Mouse (Mus musculus) thymus, postnatal 36 days (tissue): ENCODE data around the gene Irs3.

ENCODE experiments used
- DNase-seq, 2 experiments: peaks; one replicate each; pipeline ENCODE4 v3.0.0; 2022; ENCODE audit warnings: mixed read lengths in 2 of 2

The Irs3 gene

GRCm38 (mm10) chr5:137645652-137646091 is at the start of gene Irs3:
Irs3 (minus strand) TSS chr5:137645714.
- DNase-seq: no peak

DNA sequence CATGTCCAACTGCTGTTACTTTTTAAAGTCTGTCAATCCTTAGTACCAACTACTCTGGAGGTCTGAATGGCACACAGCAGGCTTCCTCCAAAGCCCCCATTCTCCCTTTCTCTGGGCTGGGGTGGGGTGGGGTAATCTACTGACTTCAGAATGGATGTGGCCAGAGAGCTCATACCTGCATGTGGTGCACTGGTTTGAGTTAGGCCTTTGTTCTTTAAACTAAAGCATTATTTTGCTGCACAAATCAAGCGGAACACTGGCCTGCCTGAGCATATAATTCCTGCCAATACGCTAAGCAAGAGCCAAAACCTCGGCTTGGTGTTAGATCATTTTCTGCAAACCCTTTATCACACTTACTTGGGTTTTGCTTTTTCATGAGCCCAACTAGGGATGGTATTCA is 49.3 kb upstream of the Irs3 start:
- no peak for DNase-seq

GRCm38 (mm10) chr5:137691881-137692280 is 46.4 kb upstream of the Irs3 start:
- DNase-seq: no peak

DNA sequence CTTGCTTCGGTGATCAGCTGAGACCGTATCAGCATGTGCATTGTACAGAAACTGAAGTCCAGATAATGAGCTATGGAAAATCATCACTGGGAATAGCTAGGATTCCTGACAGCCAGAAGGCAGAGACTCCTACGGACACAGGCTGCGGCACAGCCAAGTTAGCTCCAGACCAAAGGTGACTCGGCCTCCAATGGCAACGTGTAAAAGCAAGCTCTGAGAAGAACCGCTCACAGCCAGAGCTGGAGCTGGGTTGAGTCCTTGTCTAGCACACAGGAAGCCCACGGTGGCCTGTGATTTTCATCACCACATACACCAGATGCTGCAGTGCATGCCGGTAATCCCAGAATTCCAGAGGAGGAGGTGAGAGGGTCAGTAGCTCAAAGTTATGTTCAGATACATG is 45.0 kb upstream of the Irs3 start:
- peak in 1 of 2 experiments; percentile 32 for DNase-seq

GRCm38 (mm10) chr5:137689974-137690373 is 44.5 kb upstream of the Irs3 start:
- DNase-seq: peak in 1 of 2 experiments; percentile 63

- DNase-seq: peak; percentile 42 to 63
Observed at GRCm38 (mm10) chr5:137686127-137686790, 40.7 kb upstream of the Irs3 start.

DNA sequence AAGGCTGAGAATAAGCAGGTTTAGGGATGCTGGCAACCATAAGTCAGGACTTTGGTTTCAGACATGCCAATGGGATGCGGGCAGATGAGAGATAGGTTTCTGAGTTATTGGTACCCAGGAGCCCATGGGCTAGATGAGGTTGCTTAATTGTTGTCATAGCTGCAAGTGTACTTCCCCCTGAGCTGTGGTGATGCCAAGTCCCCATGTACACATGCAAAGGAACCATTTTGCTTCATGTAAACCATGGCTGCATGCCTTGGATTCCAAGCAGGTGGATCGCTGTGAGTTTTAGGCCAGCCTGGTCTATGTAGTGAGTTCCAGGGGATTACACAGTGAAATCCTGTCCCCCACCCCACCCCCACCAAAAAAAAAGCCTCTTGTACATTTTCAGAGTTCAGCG is 40.1 kb upstream of the Irs3 start:
- DNase-seq: no peak

GRCm38 (mm10) chr5:137684294-137685123 is 39.0 kb upstream of the Irs3 start, which contains the start of gene Agfg2:
Agfg2 (minus strand) TSS chr5:137684726.
- DNase-seq: peak; percentile 97 to 99

- peak; percentile 44 to 60 for DNase-seq
Observed at GRCm38 (mm10) chr5:137683388-137684293, 38.1 kb upstream of the Irs3 start.

DNA sequence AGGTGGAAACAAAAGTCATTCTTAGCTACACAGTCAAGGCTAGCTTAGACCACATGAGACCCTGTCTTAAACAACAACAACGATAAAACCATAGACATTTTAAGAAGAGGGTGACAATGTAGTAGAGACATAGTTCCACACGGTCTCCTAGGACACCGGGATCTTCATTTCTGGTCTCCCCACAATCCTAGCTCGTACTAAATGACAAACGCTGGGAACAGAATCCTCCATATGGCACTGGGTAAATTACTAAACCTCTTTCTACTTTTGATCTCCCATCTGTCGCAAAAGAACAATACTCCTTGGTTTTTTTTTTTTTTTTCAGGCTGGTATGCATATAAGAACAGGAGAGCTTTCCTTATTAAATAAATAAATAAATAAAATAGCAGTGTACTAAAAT is 37.0 kb upstream of the Irs3 start:
- DNase-seq: no peak

DNA sequence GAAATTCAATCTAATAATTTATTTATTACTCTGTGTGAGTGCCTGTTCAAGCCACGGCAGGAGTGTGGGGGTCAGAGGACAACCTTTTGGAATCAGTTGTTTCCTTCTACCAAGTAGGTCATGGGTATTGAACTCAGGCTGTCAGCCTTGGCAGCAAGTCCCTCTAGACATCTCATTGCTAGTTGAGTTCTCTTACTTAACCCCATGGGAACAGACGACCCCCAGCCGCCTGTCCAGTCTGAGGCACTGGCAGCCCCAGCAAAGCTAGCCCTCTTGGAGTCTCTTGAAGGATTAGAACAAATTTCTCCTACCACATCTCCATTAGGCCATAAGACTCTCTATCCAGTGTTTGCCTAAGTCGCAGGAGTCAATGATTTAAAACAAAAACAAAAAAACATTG is 34.2 kb upstream of the Irs3 start:
- no peak for DNase-seq

DNA sequence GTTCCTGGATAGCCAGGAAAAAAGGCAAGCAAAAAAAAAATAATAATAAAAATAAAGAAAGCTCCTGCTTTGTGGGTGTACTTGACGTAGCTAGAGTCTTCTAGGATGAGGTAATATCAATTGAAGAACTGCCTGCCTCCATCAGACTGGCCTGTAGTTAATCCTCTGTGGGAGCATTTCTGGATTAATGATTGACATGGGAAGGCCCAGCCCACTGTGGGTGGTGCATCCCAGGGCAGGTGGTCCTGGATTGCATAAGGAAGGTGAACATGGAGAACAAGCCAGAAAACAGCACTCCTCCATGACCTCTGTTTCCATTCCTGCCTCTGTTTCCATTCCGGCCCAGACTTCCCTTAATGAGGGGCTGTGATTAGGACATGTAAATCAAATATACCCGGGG is 33.2 kb upstream of the Irs3 start:
- no peak for DNase-seq

- DNase-seq: no peak
Observed at GRCm38 (mm10) chr5:137677859-137678258, 32.3 kb upstream of the Irs3 start.

DNA sequence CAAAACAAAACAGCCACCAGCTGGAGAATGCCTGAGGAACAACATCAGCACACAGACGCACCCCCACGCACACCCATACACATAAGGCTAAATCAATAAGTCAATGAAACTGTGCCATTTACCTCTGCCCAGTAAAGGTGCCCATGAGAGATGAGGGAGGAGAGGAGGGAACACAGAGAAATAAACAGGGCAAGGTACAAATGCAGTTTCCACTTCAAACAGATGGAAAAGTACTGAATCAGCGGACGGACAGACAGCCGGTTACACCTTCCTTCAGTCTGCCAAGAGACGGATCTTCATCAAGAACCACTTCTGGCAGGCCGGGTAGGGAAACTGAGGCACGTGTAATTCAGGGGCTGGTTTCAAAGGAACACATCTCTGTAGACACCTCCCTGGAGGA is 29.3 kb upstream of the Irs3 start:
- no peak for DNase-seq

DNA sequence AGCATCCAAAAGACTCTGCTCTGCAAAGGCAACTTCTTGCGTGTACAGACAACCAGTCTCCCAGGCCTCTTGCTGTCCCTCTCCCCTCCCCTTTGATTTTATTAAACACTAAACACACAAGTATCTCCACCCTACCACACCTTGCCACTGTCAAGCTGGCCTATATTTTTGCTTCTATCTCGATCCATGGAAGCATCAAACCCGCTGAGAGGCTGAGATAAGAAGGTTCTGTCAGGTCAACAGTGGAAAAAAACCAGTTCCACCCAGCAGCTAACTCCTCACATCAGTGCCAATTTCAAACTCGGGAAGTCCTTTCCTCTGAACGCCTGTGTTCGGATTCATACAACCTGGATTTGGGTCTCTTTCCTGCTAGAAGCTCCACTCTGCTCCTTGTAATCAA is 27.5 kb upstream of the Irs3 start:
- DNase-seq: no peak

- DNase-seq: no peak
Observed at GRCm38 (mm10) chr5:137672361-137672760, 26.8 kb upstream of the Irs3 start.

- no peak for DNase-seq
Observed at GRCm38 (mm10) chr5:137671443-137672240, 26.1 kb upstream of the Irs3 start.

GRCm38 (mm10) chr5:137670240-137670639 is 24.7 kb upstream of the Irs3 start:
- DNase-seq: no peak

GRCm38 (mm10) chr5:137668971-137669370 is 23.5 kb upstream of the Irs3 start:
- no peak for DNase-seq

DNA sequence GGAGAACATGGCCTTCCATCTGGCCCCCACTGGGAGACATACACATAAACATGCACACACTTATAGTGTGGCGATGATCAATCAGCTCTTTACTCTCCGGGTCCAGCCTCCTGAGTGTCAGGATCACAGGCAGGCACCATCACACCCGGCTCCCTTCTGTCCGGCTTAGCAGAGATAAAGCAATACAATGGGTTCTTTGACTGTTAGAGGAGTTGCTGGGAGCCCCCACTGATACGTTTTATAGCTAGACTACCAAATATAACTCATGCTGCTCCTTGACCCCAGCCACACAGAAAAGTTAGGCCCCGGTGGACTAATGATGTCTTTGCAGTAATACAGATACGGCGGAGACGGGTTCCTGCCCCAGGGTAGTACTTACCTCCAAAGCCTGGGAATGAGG is 17.5 kb upstream of the Irs3 start:
- DNase-seq: no peak

- no peak for DNase-seq
Observed at GRCm38 (mm10) chr5:137660064-137660688, 14.7 kb upstream of the Irs3 start.

- peak in 1 of 2 experiments; percentile 43 for DNase-seq
Observed at GRCm38 (mm10) chr5:137656977-137657376, 11.5 kb upstream of the Irs3 start.
